Comparison of ENCODE assay signal across 9 mouse cellular contexts in the genomic region with DNA sequence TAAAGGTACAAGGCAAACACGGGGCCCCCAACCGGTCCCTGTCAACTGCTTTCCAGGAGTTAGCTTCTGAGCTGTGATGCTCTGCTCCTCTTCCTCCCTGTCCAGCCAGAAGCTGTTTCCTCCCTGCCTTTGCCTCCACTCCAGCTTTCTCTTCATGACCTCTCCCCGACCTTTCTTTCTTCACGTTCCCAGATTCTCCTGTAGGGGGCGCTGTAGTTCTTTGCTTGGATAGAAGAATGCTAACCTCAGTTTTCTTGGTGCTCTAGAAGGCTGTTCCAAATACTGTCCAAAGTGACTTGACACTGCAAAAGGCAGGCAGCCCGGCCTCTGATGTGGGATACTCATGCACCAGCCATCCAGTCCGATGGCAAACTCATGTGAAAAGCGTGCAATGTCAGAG.
A peak's percentile ranks its signal among the peaks of the same experiment; 100 is the strongest.
DNase-seq lines count a peak whose midpoint lies in the region; ATAC-seq and TF ChIP-seq lines count a peak whose summit lies in the region.
"Had no signal": no experiment of that assay in that cellular context is flagged by ENCODE, and none has a peak within 500 bp of the region (broad histone marks: within the 10 kb centered on the region; RNA-seq: fewer than 3 reads in every experiment).

No protein-coding gene starts in this region.

- H3K4me3 ChIP-seq in liver, embryonic 14.5 days (ENCODE audit: insufficient read depth in 1 of 2, low read depth in 2 of 2, low read length in 2 of 2): no peak overlapping the region
- H3K4me3 ChIP-seq: liver, embryonic 15.5 days had no signal

- H3K36me3 ChIP-seq in liver, embryonic 14.5 days (replicated peaks; ENCODE audit: control insufficient read depth, insufficient read depth, low read depth): no peaks in the 10 kb centered on the region
- H3K36me3 ChIP-seq: liver, embryonic 15.5 days had no signal

- no peak overlapping the region for H3K9ac ChIP-seq in liver, embryonic 14.5 days (replicated peaks)
- H3K9ac ChIP-seq: liver, embryonic 15.5 days had no signal

- intact Hi-C loops in gastrocnemius, postnatal 14 days (cut with DNase I; ENCODE audit: low total_unique reads): no loop called here

- no peak for TF ChIP-seq EP300 in liver, embryonic 14.5 days (IDR thresholded peaks at IDR 0.05; ENCODE audit: low read depth)

- no peak for ATAC-seq in liver, embryonic 14.5 days (ENCODE audit: insufficient read depth)
- no peak for ATAC-seq in erythroblast, adult 5-6 weeks (replicated peaks; ENCODE audit: low FRiP score, poor library complexity, severe bottlenecking)

- no peaks in the 10 kb centered on the region for H3K27me3 ChIP-seq in liver, embryonic 14.5 days (ENCODE audit: control insufficient read depth, insufficient read depth, low read length)

- WGBS in liver, embryonic 14.5 days (ENCODE audit: insufficient replicate concordance): 16% methylated on average over 8 of the region's 8 CpGs

- H3K4me1 ChIP-seq in liver, embryonic 14.5 days (replicated peaks; ENCODE audit: control insufficient read depth in 2 of 2, insufficient read depth in 2 of 2, low read length in 1 of 2): no peaks in the 10 kb centered on the region
- H3K4me1 ChIP-seq: liver, embryonic 15.5 days had no signal

- peak; percentile 80 for TF ChIP-seq CTCF in liver, embryonic 14.5 days (IDR thresholded peaks at IDR 0.05; ENCODE audit: low read depth)

- H3K27ac ChIP-seq in liver, embryonic 14.5 days: no peak overlapping the region
- H3K27ac ChIP-seq: liver, embryonic 15.5 days had no signal

- no peaks in the 10 kb centered on the region for H3K9me3 ChIP-seq in liver, embryonic 14.5 days (ENCODE audit: control insufficient read depth, low read length)
- H3K9me3 ChIP-seq: liver, embryonic 15.5 days had no signal

- no peak overlapping the region for H3K4me2 ChIP-seq in liver, embryonic 14.5 days (ENCODE audit: low read depth)
- H3K4me2 ChIP-seq: liver, embryonic 15.5 days had no signal

- DNase-seq in 416B (ENCODE audit: low read depth): peak; percentile 77
- DNase-seq in ES-CJ7 (ENCODE audit: low read depth, low spot score): peak; percentile 77
- peak; percentile 25 to 52 for DNase-seq in cerebellum, adult 18-20 months
- peak; percentile 77 for DNase-seq in gastrocnemius, postnatal 14 days
- peak; percentile 66 to 80 for DNase-seq in kidney, postnatal 25 days
- DNase-seq in liver, embryonic 14.5 days (ENCODE audit: low read depth in 3 of 3, low spot score in 3 of 3): peak; percentile 44 to 56 (median 44)
- peak; percentile 54 for DNase-seq in right cerebral cortex, adult 18-20 months
